Mouse (Mus musculus) C2C12 (cell line): Measurements from ENCODE around the gene Ffar3.

ENCODE experiments used
- CTCF ChIP-seq: IDR thresholded peaks from one replicate; pipeline ENCODE4 v1.5.1; 2011; ENCODE audit not compliant: control insufficient read depth, insufficient read depth, insufficient read length
- USF1 ChIP-seq: IDR thresholded peaks from one replicate; pipeline ENCODE4 v1.6.1; 2011; ENCODE audit warnings: low read depth, mild to moderate bottlenecking, control low read depth, moderate library complexity

GRCm38 (mm10) chr7:30895217-30895616 lies 39.2 kb upstream of the Ffar3 start:
- TF ChIP-seq CTCF (no peak), USF1 (no peak)
